Mouse (Mus musculus) lung, adult 2 months (tissue): ENCODE results near the gene Fh1. TPM values are rescaled to one million over a fixed set of nuclear protein-coding genes. Genes with fewer than 3 reads are reported as not detected.
A peak's percentile ranks its signal among the peaks of the same experiment; 100 is the strongest.

Experiments
- DNase-seq: peaks from one replicate; pipeline ENCODE4 v3.0.0; 2022
- H3K4me1 ChIP-seq: fragments of 200-500 bp; 2 replicates; pipeline ENCODE4 v1.6.1; 2011; ENCODE audit warnings: low read length; ENCODE audit not compliant: control insufficient read depth, insufficient read depth
- H3K4me3 ChIP-seq: fragments of 200-500 bp; replicated peaks from 2 replicates; pipeline ENCODE3; 2011; ENCODE audit warnings: low read depth, mild to moderate bottlenecking, control low read depth, low read length; ENCODE audit errors: extremely low read depth
- CTCF ChIP-seq: fragments of 200-500 bp; IDR thresholded peaks from 2 replicates; pipeline ENCODE4 v1.5.1; 2011; ENCODE audit warnings: mild to moderate bottlenecking, low read length, control low read depth; ENCODE audit not compliant: insufficient read depth
- POLR2A ChIP-seq: fragments of 200-500 bp; IDR thresholded peaks from 2 replicates; pipeline ENCODE4 v1.6.1; 2011; ENCODE audit warnings: low read depth, mild to moderate bottlenecking, control low read depth, low read length, borderline replicate concordance; ENCODE audit errors: extremely low read depth
- WGBS: fragments of 180-500 bp; shearing (Covaris S2); methylation state at CpG from one replicate; pipeline ENCODE4 v1.1.7; 2018; 5-methylcytosine and 5-hydroxymethylcytosine counted together
- polyA plus RNA-seq: library from polyadenylated mRNA; depleted of rRNA; stranded (reverse); fragments of >200 nt; gene quantifications from 2 replicates; pipeline ENCODE4 v1.2.3, GENCODE M21; 2012

The Fh1 gene
- polyA plus RNA-seq, 1 experiment, result 25.1 TPM

- DNase-seq, result no peak
- peaks cover 2% of the 10 kb centered on the region for H3K4me1 ChIP-seq
- 53% methylated on average over 5 of the region's 5 CpGs for WGBS
Measured at GRCm38 (mm10) chr1:175643496-175644265, 18.2 kb upstream of the Fh1 start.

GRCm38 (mm10) chr1:175640435-175641150 is 15.2 kb upstream of the Fh1 start:
- WGBS, result 59% methylated on average over 6 of the region's 6 CpGs
- no peak for TF ChIP-seq CTCF
- Histone ChIP-seq H3K4me1 (peaks cover 2% of the 10 kb centered on the region), H3K4me3 (no peak overlapping the region)
- DNase-seq, result no peak

More at GRCm38 (mm10) chr1:175643496-175644265, 18.2 kb upstream of the Fh1 start:
- no peak overlapping the region for H3K4me3 ChIP-seq
- no peak for TF ChIP-seq CTCF
- TF ChIP-seq POLR2A, result no peak

- H3K4me3 ChIP-seq, result no peak overlapping the region
- WGBS, result 79% methylated on average over 7 of the region's 7 CpGs
- DNase-seq, result no peak
- TF ChIP-seq POLR2A (no peak), CTCF (no peak)
- H3K4me1 ChIP-seq, result peaks cover 2% of the 10 kb centered on the region
Measured at GRCm38 (mm10) chr1:175639072-175639471, 13.6 kb upstream of the Fh1 start.

DNA sequence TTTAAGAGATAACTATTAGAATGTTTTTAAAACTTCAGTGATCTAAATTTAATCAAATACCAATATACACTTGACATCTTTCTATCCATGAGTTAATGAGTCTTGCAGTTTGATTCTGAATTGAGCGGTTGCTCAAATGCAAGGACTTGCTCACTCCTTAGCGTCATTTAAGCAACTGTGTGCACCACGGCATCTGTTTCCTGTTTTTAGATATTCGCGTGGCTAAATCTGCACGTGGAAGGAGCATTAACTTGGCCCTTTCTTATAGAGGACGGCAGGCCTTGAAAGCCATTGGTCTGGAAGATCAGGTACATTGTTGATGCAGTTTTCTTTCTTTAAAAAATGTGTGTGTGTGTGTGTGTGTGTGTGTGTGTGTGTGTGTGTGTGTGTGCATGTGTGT is 12.2 kb upstream of the Fh1 start:
- Histone ChIP-seq H3K4me3 (no peak overlapping the region), H3K4me1 (peaks cover 2% of the 10 kb centered on the region)
- no peak for DNase-seq
- 41% methylated on average over 7 of the region's 7 CpGs for WGBS
- TF ChIP-seq POLR2A (no peak), CTCF (no peak)

DNA sequence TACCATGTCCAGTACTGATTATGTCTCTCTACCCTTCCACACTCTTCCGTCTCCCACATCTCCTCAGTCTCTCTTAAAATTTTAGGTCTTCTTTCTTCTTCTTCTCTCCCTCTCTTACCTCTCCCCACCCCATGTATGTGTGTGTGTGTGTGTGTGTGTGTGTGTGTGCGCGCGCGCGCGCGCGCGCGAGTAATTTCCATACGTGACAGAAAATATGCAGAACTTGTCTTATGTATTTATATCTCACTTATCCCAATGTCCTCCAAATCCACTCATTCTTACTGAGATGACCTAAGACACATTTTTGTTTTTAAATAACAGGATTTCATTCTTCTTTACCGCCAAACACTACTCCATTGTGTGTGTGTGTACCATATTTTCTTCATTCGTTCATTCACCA is 7.0 kb upstream of the Fh1 start:
- 94% methylated on average over 14 of the region's 14 CpGs for WGBS
- TF ChIP-seq CTCF (no peak), POLR2A (no peak)
- no peaks in the 10 kb centered on the region; the same call in 1 of the 2 replicates for H3K4me1 ChIP-seq
- no peak overlapping the region for H3K4me3 ChIP-seq
- DNase-seq, result no peak

GRCm38 (mm10) chr1:175631721-175632221 is 6.3 kb upstream of the Fh1 start:
- WGBS, result 63% methylated on average over 10 of the region's 10 CpGs
- no peak for DNase-seq
- TF ChIP-seq POLR2A, result no peak
- no peak for TF ChIP-seq CTCF
- Histone ChIP-seq H3K4me1 (no peaks in the 10 kb centered on the region; the same call in 1 of the 2 replicates), H3K4me3 (no peak overlapping the region)

GRCm38 (mm10) chr1:175631080-175631479 is 5.6 kb upstream of the Fh1 start:
- Histone ChIP-seq H3K4me3 (no peak overlapping the region), H3K4me1 (no peaks in the 10 kb centered on the region; the same call in 1 of the 2 replicates)
- no peak for DNase-seq
- TF ChIP-seq POLR2A (no peak), CTCF (no peak)
- 72% methylated on average over 3 of the region's 3 CpGs for WGBS

DNA sequence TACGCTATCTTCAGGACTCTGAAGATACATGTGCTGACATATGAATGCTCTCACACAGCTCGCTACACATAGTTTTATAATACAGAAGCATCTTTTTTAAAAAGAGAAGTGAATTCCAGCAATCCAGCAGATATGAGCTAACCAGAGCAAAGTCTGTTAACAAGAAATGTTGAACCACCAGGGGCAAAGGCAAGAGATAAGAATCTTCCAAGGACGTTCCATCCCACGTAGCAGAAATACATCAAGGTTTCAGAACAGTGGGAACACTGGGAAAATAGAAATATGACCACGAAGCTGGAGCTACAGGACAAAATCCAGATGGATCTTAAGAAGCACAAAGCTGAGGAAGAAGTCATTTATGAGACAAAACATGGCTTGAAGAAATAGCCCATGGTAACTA is 4.9 kb upstream of the Fh1 start:
- WGBS, result 74% methylated on average over 5 of the region's 5 CpGs
- Histone ChIP-seq H3K4me1 (no peaks in the 10 kb centered on the region; the same call in 1 of the 2 replicates), H3K4me3 (no peak overlapping the region)
- DNase-seq, result no peak
- no peak for TF ChIP-seq CTCF
- TF ChIP-seq POLR2A, result no peak

DNA sequence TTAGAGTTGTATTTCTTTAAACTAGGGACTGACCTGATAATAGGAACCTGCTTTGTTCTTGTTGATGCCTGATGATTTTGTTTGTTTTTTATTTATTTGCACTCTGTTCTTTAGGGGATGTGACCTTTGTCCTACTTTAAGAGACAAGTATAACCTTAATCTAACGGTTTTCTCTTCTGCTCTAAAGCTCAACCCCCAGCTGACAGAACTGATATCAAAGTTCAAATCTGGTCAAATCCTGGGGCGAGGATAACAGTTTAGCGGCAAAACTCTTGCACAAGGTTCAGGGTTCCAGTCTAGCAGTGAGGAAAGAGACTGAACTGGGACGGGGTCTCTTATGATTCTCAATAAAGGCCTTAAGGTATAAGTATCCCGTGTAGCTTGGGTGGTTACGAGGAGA is 3.8 kb upstream of the Fh1 start:
- Histone ChIP-seq H3K4me3 (no peak overlapping the region), H3K4me1 (peaks cover 7% of the 10 kb centered on the region)
- no peak for TF ChIP-seq POLR2A
- TF ChIP-seq CTCF, result no peak
- DNase-seq, result no peak
- 77% methylated on average over 6 of the region's 6 CpGs for WGBS

GRCm38 (mm10) chr1:175625990-175626692 is 706 bp upstream of the Fh1 start:
- Histone ChIP-seq H3K4me1 (peaks cover 8% of the 10 kb centered on the region), H3K4me3 (peak overlapping the region; percentile 57)
- WGBS, result 48% methylated on average over 1 of the region's 1 CpGs
- no peak for DNase-seq
- no peak for TF ChIP-seq POLR2A
- TF ChIP-seq CTCF, result peak; percentile 38
